Mouse (Mus musculus) B cell, adult 2 months (primary cell): ENCODE measurements around the gene Spred3.
"Not testable (repeated sequence)": the region's sequence is repeated elsewhere in the genome, so short reads cannot be mapped to it uniquely, and the experiment has no call there.

Experiments
- DNase-seq, 2 experiments: peaks; one replicate each; pipeline ENCODE4 v3.0.0; 2022

Gene Spred3

DNA sequence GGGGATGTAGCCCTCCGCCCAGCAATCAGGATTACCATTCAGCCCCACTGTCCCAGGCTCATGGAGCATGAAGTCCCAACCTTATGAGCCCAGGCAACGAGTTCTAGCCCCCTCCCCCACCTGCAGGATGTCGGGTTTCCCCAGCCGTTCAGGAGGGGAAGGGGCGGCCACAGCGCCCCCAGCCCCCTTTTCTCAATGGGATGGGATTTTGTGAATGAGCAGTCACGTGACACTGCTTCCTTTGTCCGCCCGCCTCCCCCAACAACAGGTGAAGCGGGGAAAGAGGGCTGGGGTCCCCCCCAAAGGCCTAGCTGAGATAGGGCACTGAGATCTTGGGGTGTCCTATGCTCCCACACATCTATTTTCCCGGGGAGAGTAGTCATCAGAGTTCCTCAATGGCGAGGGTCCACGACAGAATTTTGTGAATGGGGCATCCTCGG, 1.4 kb downstream of the Spred3 start:
- DNase-seq = no peak

DNA sequence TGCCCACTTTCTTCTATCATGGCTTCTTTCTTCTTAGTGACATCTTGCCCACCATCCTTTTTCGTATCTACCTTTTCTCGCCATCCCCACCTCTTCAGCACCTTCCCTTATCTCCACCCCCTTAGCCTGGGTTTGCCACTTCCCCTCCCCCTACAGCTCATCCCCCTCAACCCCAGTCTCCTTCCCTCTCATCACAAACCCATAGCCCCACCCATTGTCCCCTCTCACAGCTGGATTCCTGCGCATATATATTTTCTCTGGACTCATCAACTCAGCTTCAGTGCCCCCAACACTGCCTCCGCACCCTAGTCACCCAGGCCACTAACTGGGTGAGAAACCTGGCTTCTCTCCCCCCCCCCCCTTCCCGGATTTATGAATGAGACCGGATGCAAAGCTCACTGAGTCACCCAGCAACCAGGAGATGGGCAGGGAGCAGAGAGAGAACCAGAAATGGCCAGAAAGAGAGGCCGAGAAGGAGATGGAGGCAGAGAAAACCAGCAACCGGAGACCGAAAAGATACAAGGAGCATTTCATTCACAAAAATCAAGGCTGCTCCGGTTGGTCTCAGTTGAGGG, 2.0 kb downstream of the Spred3 start:
- DNase-seq = no peak

- DNase-seq = no peak
Measured at GRCm38 (mm10) chr7:29167656-29168055, 2.6 kb downstream of the Spred3 start.

DNA sequence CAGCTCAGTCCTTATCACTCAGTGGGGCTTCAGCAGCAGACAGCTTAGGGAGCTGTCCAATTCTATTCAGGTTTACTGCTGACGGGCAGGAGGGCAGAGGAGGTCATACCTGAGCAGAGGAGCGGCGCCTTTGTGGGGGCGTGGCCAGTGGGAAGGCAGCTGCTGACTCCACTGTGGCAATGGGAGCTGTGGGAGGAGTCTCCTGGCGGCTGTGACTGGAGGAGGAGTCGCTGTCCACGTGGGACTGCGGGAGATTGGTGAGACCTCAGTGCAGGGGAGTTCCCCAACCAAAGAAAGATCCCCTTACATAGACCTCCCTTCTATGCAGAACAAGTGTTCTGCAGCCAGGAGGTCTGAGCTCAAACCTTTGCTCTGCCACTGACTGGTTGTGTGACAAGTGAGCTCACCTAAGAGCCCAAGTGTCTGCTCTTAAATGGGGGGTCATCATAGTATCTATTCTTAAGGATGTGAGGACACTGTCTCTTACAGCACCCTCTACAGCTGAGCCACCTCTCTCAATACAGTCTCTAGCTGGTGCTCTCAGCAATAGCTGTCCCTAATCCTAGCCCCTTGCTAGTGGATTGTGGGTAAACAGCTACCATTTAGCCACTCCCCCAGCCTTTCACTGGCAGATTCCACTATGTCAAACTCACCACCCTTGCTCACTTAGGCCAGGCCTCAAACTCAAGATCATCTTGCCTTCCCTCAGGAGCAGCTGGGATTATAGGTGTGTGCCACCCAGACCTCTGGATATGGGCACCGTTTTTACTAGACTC, 7.3 kb downstream of the Spred3 start:
- DNase-seq = peak; percentile 55 to 56

DNA sequence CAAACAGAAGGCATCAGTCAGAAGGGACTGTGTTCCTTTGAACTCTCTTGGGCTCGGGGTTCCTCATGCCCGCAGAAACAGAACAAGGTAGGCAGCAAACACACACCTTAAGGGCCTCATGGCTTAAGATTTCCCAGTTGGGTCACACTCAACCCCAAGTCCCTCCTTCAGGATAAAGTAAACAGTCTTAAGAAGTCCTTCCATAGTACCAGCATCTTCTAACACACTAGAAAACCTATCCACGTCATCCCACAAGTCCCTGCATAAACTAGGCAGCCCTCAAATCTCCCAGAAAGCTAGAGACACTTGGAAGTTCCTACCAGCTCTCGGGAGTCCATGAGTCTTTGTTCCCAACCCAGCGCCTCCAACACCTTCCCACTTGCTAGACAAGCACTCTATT, 7.9 kb downstream of the Spred3 start:
- no peak for DNase-seq

DNA sequence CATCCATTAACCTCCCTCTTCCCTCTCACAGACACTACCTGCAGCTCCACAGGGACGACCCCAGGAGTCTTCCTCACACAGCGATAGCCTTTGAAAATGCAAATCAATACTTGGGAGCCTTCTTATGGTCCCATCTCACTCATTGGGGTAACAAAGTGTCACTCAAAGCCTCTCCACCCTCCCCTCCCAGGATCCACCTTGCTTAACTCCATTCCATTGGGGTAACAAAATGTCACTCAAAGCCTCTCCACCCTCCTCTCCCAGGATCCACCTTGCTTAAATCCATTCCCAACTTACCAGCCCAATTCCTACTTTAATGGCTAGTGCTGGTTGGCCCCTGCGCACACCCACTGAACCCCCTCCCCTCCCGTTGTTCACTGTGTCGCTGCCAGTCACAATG, 11.9 kb downstream of the Spred3 start:
- no peak for DNase-seq

GRCm38 (mm10) chr7:29155838-29156782, 14.1 kb downstream of the Spred3 start, which contains the start of gene Fam98c:
Gene Fam98c (minus strand): TSS chr7:29156234.
- peak; percentile 70 to 72 for DNase-seq

DNA sequence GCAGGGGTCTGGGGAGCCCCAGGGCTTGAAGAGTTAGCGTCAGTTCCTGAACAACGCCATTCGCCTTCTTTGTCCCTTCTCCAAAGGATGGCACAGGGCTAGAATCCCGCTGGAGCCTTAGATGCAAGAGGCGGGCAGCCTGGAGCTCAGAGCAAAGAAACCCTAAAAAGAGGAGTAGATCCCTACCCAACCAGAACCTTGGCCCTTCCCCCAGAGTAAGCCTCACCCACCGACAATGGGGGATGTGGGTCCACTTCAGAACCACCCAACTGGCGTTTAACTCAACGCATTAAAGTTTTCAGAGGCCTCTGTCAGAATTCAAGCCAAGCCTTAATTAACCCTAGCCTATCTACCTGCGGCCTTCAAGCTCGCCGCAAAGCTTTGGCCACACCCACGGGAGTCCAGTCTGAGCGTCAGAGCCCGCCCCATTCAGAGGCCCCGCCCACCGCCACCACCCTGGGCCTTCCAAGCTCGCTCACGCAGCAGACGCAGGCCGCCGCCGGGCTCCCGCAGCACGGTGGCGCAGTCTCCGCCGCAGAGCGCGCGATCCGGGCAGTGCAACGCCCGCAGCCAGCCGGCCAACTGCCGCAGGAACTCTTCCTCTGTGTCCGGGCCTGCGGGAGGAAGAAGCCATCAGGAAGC, 14.9 kb downstream of the Spred3 start:
- peak; percentile 91 for DNase-seq

DNA sequence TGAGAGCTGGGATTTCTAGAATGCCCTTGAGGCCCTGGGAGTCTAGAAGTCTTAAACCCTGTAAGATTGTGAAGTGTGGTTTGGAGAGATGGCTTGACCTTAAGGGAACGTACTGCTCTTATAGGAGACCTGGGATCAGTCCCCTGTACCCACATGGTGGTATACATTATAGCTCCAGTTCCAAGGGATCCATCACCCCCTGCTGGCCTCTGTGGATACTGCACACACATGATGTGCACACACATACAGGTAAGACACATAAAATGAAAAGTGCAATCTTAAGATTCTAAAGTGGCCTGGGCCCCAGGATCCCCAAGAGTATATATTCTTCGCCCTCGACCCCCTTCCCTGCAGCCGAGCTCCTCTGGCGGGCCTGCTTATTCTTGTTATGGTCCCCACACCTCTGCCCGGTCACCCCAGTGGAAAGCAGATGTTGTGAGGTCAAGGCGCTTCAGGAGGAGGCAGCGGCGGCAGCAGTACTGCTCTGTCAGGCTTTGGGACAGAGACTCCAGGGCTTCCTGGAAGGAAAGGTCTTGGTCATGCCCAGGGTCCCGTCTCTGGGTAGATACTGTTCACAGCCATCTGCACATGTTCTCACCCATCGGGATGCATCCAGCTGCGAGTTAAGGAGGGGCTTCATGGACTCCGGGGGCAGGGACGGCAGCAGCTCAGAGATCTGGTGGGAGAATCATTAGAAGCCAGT, 16.0 kb downstream of the Spred3 start:
- DNase-seq = peak; percentile 49 to 52

DNA sequence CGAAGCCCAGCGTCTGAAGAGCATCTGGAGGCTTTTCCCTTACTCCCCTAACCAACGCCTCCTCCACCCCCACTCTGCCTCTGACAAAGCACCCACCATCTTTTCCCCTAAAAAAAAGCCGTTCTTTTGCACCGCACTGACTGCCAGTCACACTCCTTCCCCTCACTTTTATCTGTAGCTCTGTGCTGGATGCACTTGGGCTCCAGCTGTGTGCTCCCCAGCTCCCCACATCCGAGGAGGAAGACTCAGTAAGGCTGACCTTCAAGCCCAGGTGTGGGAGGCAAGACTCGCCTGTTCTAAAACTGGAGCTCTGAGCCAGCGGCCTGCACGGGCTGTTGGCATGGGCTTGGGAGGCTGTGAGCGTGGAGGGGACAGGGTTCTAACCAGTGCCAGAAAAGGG, 18.7 kb downstream of the Spred3 start:
- no peak for DNase-seq

- no peak for DNase-seq
Measured at GRCm38 (mm10) chr7:29148771-29149170, 21.4 kb downstream of the Spred3 start.

GRCm38 (mm10) chr7:29146625-29147367, 23.4 kb downstream of the Spred3 start:
- DNase-seq = no peak

- no peak for DNase-seq
Measured at GRCm38 (mm10) chr7:29144006-29144405, 26.2 kb downstream of the Spred3 start.

- no peak for DNase-seq
Measured at GRCm38 (mm10) chr7:29141416-29141815, 28.8 kb downstream of the Spred3 start.

DNA sequence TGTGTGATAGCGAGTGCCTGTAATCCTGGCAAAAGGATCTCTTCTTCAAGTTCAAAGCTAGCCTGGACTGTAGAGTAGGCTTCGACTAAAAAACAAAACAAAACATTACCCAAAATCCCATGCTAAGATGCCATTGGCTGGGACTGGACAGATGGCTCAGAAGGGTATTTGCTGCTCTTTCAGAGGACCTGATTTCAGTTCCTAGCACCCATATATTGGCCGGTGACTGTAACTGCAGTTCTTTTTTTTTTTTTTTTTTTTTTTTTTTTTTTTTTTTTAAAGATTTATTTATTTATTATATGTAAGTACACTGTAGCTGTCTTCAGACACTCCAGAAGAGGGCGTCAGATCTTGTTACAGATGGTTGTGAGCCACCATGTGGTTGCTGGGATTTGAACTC, 31.0 kb downstream of the Spred3 start:
- DNase-seq = not testable (repeated sequence)

GRCm38 (mm10) chr7:29137429-29137828, 32.8 kb downstream of the Spred3 start:
- DNase-seq = no peak

GRCm38 (mm10) chr7:29134693-29135386, 35.4 kb downstream of the Spred3 start, which contains the start of gene Rasgrp4:
Gene Rasgrp4 (plus strand): TSS chr7:29134851.
- peak; percentile 71 to 75 for DNase-seq

GRCm38 (mm10) chr7:29134230-29134629, 36.0 kb downstream of the Spred3 start:
- no peak for DNase-seq

GRCm38 (mm10) chr7:29128725-29129124, 41.5 kb downstream of the Spred3 start:
- peak in 1 of 2 experiments; percentile 24 for DNase-seq

DNA sequence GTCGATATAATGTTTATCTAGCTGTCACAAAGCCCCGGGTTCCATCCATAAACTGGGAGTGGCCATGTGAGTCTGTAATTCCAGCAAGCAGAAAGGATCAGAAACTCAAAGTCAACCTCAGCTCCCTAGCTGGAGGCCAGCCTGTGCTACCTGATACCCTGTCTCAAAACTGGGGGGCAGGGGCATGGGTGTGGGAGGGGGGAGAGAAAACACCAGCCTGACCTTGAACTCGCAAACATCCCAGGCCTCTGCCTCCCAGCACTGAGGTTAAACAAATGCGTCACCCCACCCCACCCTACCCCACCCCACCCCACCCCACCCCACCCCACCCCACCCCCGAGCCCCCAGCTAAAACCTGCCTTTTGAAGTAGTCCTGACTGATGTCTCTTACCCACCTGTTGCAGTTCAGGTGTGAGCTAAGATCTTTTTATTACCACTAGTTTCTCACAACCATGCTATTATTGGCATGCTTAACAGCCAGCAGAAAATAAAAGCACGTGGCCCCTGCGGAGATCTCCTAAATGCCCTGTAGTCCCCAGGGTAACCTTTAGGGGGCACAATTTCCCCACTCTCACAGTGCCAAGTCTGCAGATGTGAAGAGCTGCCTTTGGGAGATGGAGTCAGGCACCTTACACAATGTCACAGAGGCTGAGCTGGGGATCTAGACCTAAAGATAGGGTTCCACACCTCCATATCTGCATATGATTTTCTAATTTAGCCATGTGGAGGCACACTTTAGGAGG, 43.9 kb downstream of the Spred3 start:
- peak; percentile 87 to 90 for DNase-seq
